Mouse (Mus musculus): ENCODE results near the gene Tusc2. TPM values are rescaled to one million over a fixed set of nuclear protein-coding genes. Genes with fewer than 3 reads are reported as not detected.
A peak's percentile ranks its signal among the peaks of the same experiment; 100 is the strongest.

Tusc2 gene
- total and polyA plus RNA-seq, 3 experiments: 36.2 to 48.9 TPM; not detected in 1

DNA sequence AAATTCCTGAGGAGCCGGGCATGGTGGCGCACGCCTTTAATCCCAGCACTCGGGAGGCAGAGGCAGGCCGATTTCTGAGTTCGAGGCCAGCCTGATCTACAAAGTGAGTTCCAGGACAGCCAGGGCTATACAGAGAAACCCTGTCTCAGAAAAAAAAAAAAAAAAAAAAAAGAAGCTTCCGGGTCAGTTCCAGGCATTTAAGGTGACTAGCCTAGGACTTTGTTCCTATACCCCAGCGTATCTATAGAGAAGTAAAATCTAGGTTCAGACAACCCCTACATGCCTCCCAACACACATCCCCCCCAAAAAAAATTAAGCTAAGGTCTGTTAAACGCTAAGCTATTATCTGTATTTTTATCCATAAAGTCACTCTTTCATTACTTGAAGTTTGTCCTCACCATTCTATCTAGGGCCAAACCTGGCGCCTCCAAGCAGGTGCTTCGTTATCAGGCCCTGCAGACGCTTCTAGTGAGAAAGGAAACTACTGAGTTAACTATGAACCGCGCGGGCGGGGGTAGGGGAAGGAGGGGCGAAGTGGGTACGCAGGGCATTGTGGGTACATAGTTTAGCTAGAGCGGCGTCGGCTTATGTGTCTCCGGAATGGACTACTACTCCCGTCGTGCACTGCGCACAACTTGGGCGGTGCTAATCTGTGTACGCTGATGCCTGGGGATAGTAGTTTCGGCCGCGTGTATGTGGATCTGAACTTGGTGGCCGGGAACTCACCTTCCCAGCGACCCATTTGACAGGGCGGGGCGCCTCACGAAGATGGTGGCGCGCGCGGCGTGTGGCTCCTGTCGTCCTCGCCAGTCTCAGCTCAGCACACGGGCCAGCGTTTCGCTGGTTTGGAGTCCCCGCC, 24.1 kb downstream of the Tusc2 start, which contains the start of gene Ifrd2 (continued):
- TF ChIP-seq MEF2A (IDR thresholded peaks at IDR 0.05; ENCODE audit: extremely low read depth, insufficient replicate concordance, low read depth, low read length, poor library complexity, severe bottlenecking): peak; percentile 31; the same call in 1 of the 2 replicates
- TF ChIP-seq ETS1 (IDR thresholded peaks at IDR 0.05; ENCODE audit: low read depth, low read length): peak; percentile 95
- peak; percentile 94; the same call in 1 of the 2 replicates for TF ChIP-seq POLR2AphosphoS2 (IDR thresholded peaks at IDR 0.05; ENCODE audit: low read length)
- TF ChIP-seq MAX (IDR thresholded peaks at IDR 0.05; ENCODE audit: low read length): no peak
- TF ChIP-seq ZNF384 (IDR thresholded peaks at IDR 0.05; ENCODE audit: low read depth, low read length): peak; percentile 89

GRCm38 (mm10) chr9:107587833-107588639, 25.0 kb downstream of the Tusc2 start:
- peak; percentile 75 for TF ChIP-seq USF1 (IDR thresholded peaks at IDR 0.05; ENCODE audit: low read depth, low read length)
- TF ChIP-seq TAL1 (IDR thresholded peaks at IDR 0.05; ENCODE audit: low read length): peak; percentile 93
- no peak for TF ChIP-seq ELF1 (IDR thresholded peaks at IDR 0.05; ENCODE audit: low read depth, low read length)
- no peak for TF ChIP-seq NELFE (IDR thresholded peaks at IDR 0.05; ENCODE audit: low read depth, low read length)
- peak; percentile 97 for TF ChIP-seq MXI1 (IDR thresholded peaks at IDR 0.05; ENCODE audit: low read depth, low read length)
- peak; percentile 34; the same call in 1 of the 2 replicates for TF ChIP-seq KAT2A (conservative IDR thresholded peaks at IDR 0.05; ENCODE audit: low read depth, low read length)
- TF ChIP-seq UBTF (IDR thresholded peaks at IDR 0.05; ENCODE audit: borderline replicate concordance, insufficient read depth, low read depth, low read length): no peak
- TF ChIP-seq USF2 (IDR thresholded peaks at IDR 0.05; ENCODE audit: borderline replicate concordance in 1 of 2, insufficient read depth in 1 of 2, low read depth in 1 of 2, low read length in 2 of 2): no peak
- TF ChIP-seq TCF12 (IDR thresholded peaks at IDR 0.05; ENCODE audit: low read depth, low read length): peak; percentile 71; the same call in 1 of the 2 replicates
- peak; percentile 90; the same call in 1 of the 2 replicates for TF ChIP-seq CHD1 (IDR thresholded peaks at IDR 0.05; ENCODE audit: low read depth, low read length)
- TF ChIP-seq MEF2A (IDR thresholded peaks at IDR 0.05; ENCODE audit: extremely low read depth, insufficient replicate concordance, low read depth, low read length, poor library complexity, severe bottlenecking): no peak
- TF ChIP-seq TBP (IDR thresholded peaks at IDR 0.05; ENCODE audit: low read depth, low read length): peak; percentile 26; the same call in 1 of the 2 replicates
- peak in 1 of 2 experiments; percentile 82; a peak in 2 of 4 replicates for TF ChIP-seq POLR2A (IDR thresholded peaks at IDR 0.05; ENCODE audit: control insufficient read depth in 1 of 2, insufficient read depth in 1 of 2, low read depth in 1 of 2, low read length in 2 of 2, poor library complexity in 1 of 2)
- TF ChIP-seq MAFK (IDR thresholded peaks at IDR 0.05; ENCODE audit: borderline replicate concordance, low read depth, low read length): 0 out of 2 replicates have a peak, but pooled peaks have one; percentile 41
- TF ChIP-seq GATA1 (IDR thresholded peaks at IDR 0.05; ENCODE audit: low read depth, low read length): peak; percentile 71
- TF ChIP-seq SIN3A (IDR thresholded peaks at IDR 0.05; ENCODE audit: low read length): peak; percentile 50
- peak; percentile 32 to 52; a peak in 2 of 4 replicates for TF ChIP-seq EP300 (IDR thresholded peaks at IDR 0.05; ENCODE audit: low read depth in 1 of 2, low read length in 2 of 2)
- 0 out of 2 replicates have a peak, but pooled peaks have one; percentile 9 for TF ChIP-seq POLR2AphosphoS5 (IDR thresholded peaks at IDR 0.05; ENCODE audit: borderline replicate concordance, low read depth, low read length)
- TF ChIP-seq MYC (IDR thresholded peaks at IDR 0.05; ENCODE audit: low read depth, low read length): peak; percentile 99
- TF ChIP-seq MAX (IDR thresholded peaks at IDR 0.05; ENCODE audit: low read length): peak; percentile 97
- peak; percentile 65; the same call in 1 of the 2 replicates for TF ChIP-seq ETS1 (IDR thresholded peaks at IDR 0.05; ENCODE audit: low read depth, low read length)
- peak; percentile 96 for TF ChIP-seq BHLHE40 (IDR thresholded peaks at IDR 0.05; ENCODE audit: borderline replicate concordance, low read depth, low read length)
- no peak for TF ChIP-seq ZKSCAN1 (IDR thresholded peaks at IDR 0.05; ENCODE audit: low read depth, low read length)
- no peak for TF ChIP-seq SMC3 (IDR thresholded peaks at IDR 0.05; ENCODE audit: low read depth, low read length)
- H3K27me3 ChIP-seq (ENCODE audit: control insufficient read depth in 1 of 2, insufficient read depth in 2 of 2, low read length in 2 of 2): no peaks in the 10 kb centered on the region
- peak overlapping the region; percentile 55 to 86 for H3K4me3 ChIP-seq (ENCODE audit: control insufficient read depth in 1 of 2, insufficient read depth in 1 of 2, low read depth in 2 of 2, low read length in 2 of 2)
- H3K36me3 ChIP-seq (ENCODE audit: control insufficient read depth in 1 of 2, insufficient read depth in 2 of 2, low read length in 2 of 2): peaks cover 5 to 27% of the 10 kb centered on the region in 2 experiments; a peak in 3 of 4 replicates
- H3K4me1 ChIP-seq (ENCODE audit: control insufficient read depth in 1 of 2, insufficient read depth in 2 of 2, low read length in 2 of 2): peaks cover 16 to 26% of the 10 kb centered on the region in 2 experiments; a peak in 3 of 4 replicates
- peak; percentile 84 for DNase-seq (ENCODE audit: low read depth, low spot score)
- H3K79me2 ChIP-seq (ENCODE audit: control insufficient read depth, insufficient read depth, low read length, poor library complexity): peaks cover 40% of the 10 kb centered on the region
- peak overlapping the region; percentile 99 for H3K9ac ChIP-seq (ENCODE audit: control insufficient read depth, low read depth, low read length, poor library complexity, severe bottlenecking)
- H3K9me3 ChIP-seq (replicated peaks; ENCODE audit: insufficient read depth, low read length): no peaks in the 10 kb centered on the region
- H3K27ac ChIP-seq (ENCODE audit: control insufficient read depth, low read depth, low read length): peak overlapping the region; percentile 99

Measured in MEL (cell line).